Mouse (Mus musculus) gastrocnemius, postnatal 36 days (tissue): ENCODE results near the gene Lman1l. TPM values are rescaled to one million over a fixed set of nuclear protein-coding genes. Genes with fewer than 3 reads are reported as not detected.

ENCODE experiments used
- DNase-seq, 2 experiments: peaks; one replicate each; pipeline ENCODE4 v3.0.0; 2022
- intact Hi-C: fragments of 180-260 bp; cut with DNase I; formaldehyde crosslinking; loops from one replicate; pipeline ENCODE4 v1.15.1; 2025
- total RNA-seq, 2 experiments: library from RNA; stranded (reverse); gene quantifications; 2 replicates each; pipeline ENCODE4 v1.2.3; 2021

Gene Lman1l
- total RNA-seq, 2 experiments from 2014 or later: not detected

- intact Hi-C loops: no loop called here
Observed at GRCm38 (mm10) chr9:57593454-57594173, 27.0 kb downstream of the Lman1l start.

GRCm38 (mm10) chr9:57590726-57591125, 29.8 kb downstream of the Lman1l start:
- intact Hi-C loops: no loop called here
- no peak for DNase-seq

More at GRCm38 (mm10) chr9:57593454-57594173, 27.0 kb downstream of the Lman1l start:
- DNase-seq: no peak

DNA sequence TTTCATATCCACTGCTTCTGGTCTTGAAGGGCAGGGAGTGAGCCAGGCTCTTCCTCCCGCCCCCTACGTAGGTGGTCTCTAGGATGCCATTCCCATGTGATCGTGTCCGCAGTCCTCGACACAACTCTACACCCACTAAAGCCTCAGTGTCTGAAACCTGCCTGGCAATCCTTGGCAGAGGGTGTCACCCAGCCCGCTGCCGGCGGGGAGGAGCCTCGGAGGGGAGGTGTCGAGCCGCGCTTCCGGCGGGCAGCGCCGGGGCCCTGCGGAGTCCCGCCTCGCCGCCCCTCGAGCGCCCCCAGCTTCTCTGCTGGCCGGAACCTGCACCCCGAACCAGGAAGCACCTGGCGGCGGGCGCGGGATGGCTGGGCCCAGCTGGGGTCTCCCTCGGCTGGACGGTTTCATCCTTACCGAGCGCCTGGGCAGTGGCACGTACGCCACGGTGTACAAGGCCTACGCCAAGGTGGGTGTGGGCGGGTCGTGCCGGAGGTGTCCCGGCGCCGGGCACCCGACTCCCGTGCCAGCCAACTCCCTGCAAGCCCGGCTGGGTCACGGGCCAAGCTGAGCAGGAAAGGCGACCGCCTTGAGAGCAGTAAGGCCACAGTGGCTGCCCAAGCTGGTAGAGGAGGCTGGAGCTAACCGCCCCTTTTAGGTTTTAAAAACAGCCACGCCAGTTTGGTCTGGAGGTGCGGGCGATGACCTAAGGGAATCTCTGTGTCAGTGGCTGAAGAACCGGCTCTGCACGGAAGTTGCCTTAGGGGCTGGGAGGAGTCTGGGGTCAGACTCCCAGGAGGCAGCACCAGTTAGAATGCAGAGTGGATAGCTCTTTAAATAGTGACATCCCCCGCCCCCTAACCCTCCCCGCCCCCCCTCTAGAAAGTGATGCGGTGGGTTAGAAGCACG, 31.1 kb downstream of the Lman1l start, which contains the start of gene Ulk3:
Gene Ulk3 (plus strand): TSS at position 229 of the 903 bp plus-strand sequence.
- intact Hi-C loops: loop anchor here (2.0 kb wide), 1 partner anchor 49 kb away; no protein-coding TSS in a partner anchor
- DNase-seq: peak; percentile 65 to 71

- intact Hi-C loops: no loop called here
- DNase-seq: no peak
Observed at GRCm38 (mm10) chr9:57584991-57585390, 35.6 kb downstream of the Lman1l start.

DNA sequence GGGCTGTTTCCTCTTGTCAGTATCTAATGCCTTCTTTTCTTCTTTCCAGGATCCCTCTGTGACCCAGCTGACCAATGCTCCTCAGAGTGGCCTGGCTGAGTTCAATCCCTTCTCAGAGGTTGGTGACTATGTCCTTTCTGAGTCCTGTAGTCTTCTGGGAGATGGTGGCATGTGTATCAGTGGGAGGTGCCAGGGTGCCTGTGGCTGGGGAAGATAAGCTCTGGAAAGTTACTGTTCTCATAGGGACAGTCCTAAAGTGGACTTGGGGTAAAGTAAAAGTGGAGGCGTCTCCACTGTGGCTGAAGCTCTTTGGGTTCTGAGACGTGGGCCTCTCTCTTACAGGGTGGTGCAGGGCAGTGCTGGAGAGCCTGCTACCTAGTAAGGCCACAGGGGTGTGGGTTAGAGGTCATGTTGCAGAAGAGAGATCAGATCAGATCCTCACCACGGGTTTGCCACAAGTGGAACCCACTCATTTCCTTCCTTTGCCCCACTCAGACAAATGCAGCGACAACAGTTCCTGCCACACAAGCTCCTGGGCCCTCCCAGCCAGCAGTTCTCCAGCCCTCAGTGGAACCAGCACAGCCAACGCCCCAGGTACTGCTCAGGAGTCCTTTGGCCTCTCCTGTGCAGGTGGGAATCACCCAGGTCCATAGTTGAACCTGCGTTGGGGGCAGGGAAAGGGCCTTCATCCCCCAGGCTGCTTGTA, 43.3 kb downstream of the Lman1l start:
- intact Hi-C loops: no loop called here

GRCm38 (mm10) chr9:57575577-57575976, 45.0 kb downstream of the Lman1l start:
- intact Hi-C loops: no loop called here
- no peak for DNase-seq

More for the DNA sequence above, 43.3 kb downstream of the Lman1l start:
- DNase-seq: no peak

DNA sequence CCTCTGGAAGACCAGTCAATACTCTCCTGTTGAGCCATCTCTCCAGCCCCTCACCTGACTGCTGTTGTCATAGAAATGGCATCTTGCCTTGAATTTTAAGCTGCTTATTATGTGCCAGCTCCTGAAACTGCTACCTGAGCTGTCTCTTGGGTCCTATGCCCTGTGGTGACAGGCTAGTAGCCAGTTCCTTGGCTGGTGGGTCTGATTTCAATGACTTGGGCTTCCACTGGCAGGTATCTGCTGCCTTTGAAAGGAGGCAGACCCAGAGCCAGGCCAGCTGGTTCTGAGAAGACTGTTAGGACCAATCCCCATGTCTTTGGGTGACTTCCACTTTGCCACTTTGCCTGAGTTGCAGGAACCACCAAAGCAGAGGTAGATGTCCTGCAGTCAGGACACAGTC, 46.2 kb downstream of the Lman1l start:
- no peak for DNase-seq
- intact Hi-C loops: no loop called here

DNA sequence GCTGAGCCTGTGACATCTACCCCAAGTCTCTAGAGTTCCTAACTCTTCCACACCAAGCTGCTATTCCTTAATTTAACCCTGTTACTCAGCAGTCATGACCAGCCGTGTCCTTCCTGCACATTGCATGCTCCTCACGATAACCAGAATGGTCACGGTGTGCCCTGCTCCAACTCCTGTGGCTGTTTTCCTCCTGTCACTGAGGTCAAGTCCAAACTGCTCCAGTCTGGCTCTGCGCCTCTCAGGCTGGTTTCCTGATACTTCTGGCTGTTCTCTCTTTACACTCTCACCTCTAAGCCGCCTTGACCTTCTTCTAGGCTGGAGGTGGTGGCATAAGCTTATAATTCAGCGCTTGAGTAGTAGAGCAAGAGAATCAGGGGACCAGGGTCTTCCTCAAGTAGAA, 52.1 kb downstream of the Lman1l start:
- intact Hi-C loops: no loop called here
- peak in 1 of 2 experiments; percentile 50 for DNase-seq

DNA sequence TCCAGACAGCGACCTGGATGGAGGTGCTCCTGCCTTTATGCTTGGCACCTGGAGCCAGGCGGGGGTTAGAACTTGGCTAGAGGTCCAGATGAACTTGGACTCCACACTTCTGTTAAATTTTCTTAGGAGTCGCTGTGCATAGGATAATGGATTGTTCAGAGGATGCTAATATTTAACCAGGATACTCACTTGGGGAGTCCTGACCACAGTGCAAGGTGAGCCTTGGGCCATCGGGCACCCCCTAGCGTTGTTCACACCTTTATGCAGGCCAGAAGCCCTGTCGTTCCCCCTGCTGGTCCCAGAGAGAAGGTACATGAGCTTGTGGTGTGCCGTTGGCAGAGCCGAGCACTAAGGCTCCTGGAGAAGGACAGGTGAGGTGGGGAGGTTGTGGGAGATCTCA, 53.7 kb downstream of the Lman1l start:
- no peak for DNase-seq
- intact Hi-C loops: no loop called here

DNA sequence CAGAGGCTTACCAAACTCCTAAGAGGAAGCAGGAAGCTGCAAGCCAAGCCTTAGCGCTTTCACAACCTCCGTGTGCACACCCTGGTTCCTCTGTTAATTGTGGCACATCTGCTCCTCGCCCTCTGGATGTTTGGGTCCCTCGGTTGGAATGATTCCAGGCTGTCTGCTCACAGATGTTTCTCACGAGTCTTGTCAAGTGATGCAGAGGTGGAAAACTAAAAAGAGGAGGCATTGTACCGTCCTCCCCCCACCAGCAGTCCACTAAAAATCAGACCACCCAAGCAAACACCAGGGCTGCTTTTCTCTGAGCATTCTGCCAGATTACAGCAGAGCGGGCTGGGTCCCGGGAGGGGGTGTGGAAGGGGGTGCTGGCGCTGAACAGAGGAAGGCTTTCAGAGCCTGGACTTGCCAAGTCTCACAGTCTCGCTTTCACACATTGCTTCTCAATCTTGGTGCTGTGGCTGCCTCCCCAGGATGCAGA, 54.8 kb downstream of the Lman1l start:
- no peak for DNase-seq
- intact Hi-C loops: no loop called here

- intact Hi-C loops: no loop called here
- DNase-seq: no peak
Observed at GRCm38 (mm10) chr9:57564609-57565008, 56.0 kb downstream of the Lman1l start.

DNA sequence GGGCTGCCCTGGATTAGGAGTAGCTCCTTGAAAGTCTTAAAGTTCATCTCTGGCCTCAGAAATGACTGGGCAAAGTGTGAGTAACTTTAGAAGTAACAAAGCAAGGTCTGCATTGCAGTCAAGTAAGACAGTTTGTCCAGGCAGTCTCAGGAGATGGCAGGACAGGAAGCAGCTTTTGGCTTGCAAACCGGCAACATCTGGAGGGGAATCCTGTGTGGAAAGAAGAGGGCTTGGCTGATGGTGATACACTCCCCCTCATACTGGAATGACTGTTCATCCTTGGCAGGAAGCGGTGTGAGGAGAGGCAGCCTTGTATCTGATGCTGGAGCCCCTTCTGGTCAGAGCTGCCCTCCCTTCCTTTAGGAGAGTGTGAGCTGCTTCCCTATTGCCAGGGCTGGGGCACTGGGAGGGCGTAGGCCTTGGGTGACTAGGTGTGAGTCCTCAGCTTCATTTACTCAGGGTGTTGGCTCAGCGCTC, 57.6 kb downstream of the Lman1l start:
- DNase-seq: peak in 1 of 2 experiments; percentile 51
- intact Hi-C loops: no loop called here

- no peak for DNase-seq
- intact Hi-C loops: no loop called here
Observed at GRCm38 (mm10) chr9:57561711-57562099, 58.9 kb downstream of the Lman1l start.

DNA sequence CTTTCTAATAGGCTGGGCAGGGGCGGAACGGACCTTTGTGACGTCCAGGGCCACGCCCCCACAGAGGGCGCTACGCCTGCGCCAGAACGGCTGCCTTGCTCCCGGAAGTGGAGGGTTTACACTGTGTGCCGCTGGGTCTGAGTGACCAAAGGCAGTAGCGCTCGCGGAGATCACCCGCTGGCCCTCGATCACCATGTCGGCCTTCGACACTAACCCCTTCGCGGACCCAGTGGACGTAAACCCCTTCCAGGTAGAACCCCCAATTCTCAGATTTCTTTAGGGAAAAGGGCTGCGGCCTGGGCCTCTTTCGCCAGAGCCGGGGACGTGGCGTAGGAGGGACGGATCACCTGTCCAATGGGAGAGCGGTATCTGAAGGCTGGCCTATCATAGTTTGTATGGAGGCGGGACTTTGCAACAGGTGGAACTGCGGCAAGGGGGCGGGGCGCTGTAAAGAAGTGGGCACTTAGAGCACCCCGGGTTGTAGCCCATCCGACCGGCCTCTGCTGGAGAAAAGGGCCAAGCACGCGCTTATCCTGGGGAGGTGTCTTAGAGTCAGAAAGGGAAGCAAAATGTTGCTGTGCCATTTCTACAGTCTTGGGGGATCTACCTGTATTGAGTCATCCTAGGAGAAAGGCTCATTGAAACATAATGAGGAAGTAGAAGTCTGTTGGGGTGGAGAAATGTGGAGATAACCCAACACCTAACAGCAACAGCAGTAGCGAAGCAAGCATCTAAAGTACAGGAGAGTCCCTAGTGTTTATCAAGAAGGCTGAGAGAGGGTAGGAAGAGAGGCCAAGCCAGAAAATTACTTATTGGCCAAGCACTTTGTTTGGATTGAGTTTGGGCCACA, 59.5 kb downstream of the Lman1l start, which contains the start of gene Scamp2:
Gene Scamp2 (plus strand): TSS at position 83 of the 850 bp plus-strand sequence.
- intact Hi-C loops: no loop called here
- DNase-seq: peak; percentile 88 to 95

- DNase-seq: no peak
- intact Hi-C loops: no loop called here
Observed at GRCm38 (mm10) chr9:57560263-57560662, 60.3 kb downstream of the Lman1l start.

GRCm38 (mm10) chr9:57559568-57559967, 61.0 kb downstream of the Lman1l start:
- no peak for DNase-seq
- intact Hi-C loops: no loop called here

- intact Hi-C loops: no loop called here
Observed at GRCm38 (mm10) chr9:57558625-57559024, 61.9 kb downstream of the Lman1l start.

DNA sequence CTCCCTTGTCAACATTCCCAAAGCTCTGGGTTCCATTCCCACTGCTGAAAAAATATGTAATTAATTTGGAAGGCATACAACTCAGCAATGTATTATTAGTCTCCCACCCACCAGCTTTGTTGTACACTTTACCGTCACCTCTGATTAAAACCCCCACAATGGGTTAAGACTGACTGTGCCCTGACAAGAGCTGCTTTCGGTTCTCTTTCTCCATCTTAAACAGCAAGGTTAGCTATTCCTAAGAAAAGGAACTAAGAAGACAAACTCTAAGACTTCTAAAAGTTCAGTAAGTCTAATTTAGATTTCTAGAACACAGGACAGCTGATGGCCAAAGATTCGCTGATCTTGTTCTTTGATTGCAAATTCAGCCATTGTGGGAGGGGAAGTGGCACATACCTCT, 63.4 kb downstream of the Lman1l start:
- intact Hi-C loops: no loop called here
- DNase-seq: no peak

More at GRCm38 (mm10) chr9:57558625-57559024, 61.9 kb downstream of the Lman1l start:
- no peak for DNase-seq
